Mouse (Mus musculus): ENCODE measurements at regions not wholly inside any gene's neighbourhood (a gene's known extent, or its start where the extent isn't known, plus 50 kb on each side); places are given as distances from the start of the nearest gene placed in this dataset.

- TF ChIP-seq CTCF (conservative IDR thresholded peaks at IDR 0.05; ENCODE audit: low read length) (no peak), POU5F1 (IDR thresholded peaks at IDR 0.05; ENCODE audit: borderline replicate concordance, low read length) (no peak)
Observed at GRCm38 (mm10) chr15:56066540-56066939, 1410.9 kb downstream of the Slc22a22 start.
